Mouse (Mus musculus) C2C12 (cell line): ENCODE measurements around the gene Hmgcs1. TPM values are rescaled to one million over a fixed set of nuclear protein-coding genes. Genes with fewer than 3 reads are reported as not detected.

Source experiments
- H3K27me3 ChIP-seq: one replicate; pipeline ENCODE4 v1.6.1; 2011; ENCODE audit not compliant: control insufficient read depth, insufficient read depth, insufficient read length
- H3K36me3 ChIP-seq: one replicate; pipeline ENCODE4 v1.6.1; 2011; ENCODE audit not compliant: control insufficient read depth, insufficient read depth
- H3K4me3 ChIP-seq: one replicate; pipeline ENCODE4 v1.5.1; 2011; ENCODE audit warnings: mild to moderate bottlenecking, control low read depth; ENCODE audit not compliant: poor library complexity, insufficient read depth, severe bottlenecking
- H3K79me2 ChIP-seq: one replicate; pipeline ENCODE4 v1.6.1; 2011; ENCODE audit not compliant: control insufficient read depth, insufficient read depth
- H3K79me3 ChIP-seq: one replicate; pipeline ENCODE4 v1.6.1; 2011; ENCODE audit warnings: low read depth, control low read depth
- H3ac ChIP-seq: one replicate; pipeline ENCODE3; 2011; ENCODE audit warnings: low read depth; ENCODE audit not compliant: control insufficient read depth, insufficient read length
- CEBPB ChIP-seq: IDR thresholded peaks from one replicate; pipeline ENCODE4 v1.6.1; 2011; ENCODE audit warnings: low read depth, mild to moderate bottlenecking, control low read depth, moderate library complexity
- CTCF ChIP-seq: IDR thresholded peaks from one replicate; pipeline ENCODE4 v1.5.1; 2011; ENCODE audit not compliant: control insufficient read depth, insufficient read depth, insufficient read length
- FOSL1 ChIP-seq: IDR thresholded peaks from one replicate; pipeline ENCODE4 v1.8.0; 2011; ENCODE audit warnings: mild to moderate bottlenecking, low read length; ENCODE audit not compliant: poor library complexity, insufficient read depth, severe bottlenecking
- MAX ChIP-seq: IDR thresholded peaks from one replicate; pipeline ENCODE4 v1.6.1; 2011; ENCODE audit warnings: mild to moderate bottlenecking, control low read depth
- MYOD1 ChIP-seq: IDR thresholded peaks from one replicate; pipeline ENCODE4 v1.6.1; 2011; ENCODE audit warnings: low read depth; ENCODE audit not compliant: control insufficient read depth, insufficient read length
- MYOG ChIP-seq: IDR thresholded peaks from one replicate; pipeline ENCODE4 v1.6.1; 2011; ENCODE audit not compliant: control insufficient read depth, insufficient read length; ENCODE audit errors: extremely low read depth
- USF1 ChIP-seq: IDR thresholded peaks from one replicate; pipeline ENCODE4 v1.6.1; 2011; ENCODE audit warnings: low read depth, mild to moderate bottlenecking, control low read depth, moderate library complexity
- long read RNA-seq, 2 experiments: library from polyadenylated mRNA; unstranded; transcript quantifications; one replicate each; pipeline ENCODE4 v2.0.0; 2019 to 2020
- polyA plus RNA-seq: library from polyadenylated mRNA; unstranded; fragments of >200 nt; fragmentation: generic; extraction: Trizol; gene quantifications from one replicate; pipeline ENCODE4 v1.2.1, GENCODE M21; 2012; ENCODE audit warnings: missing spikeins

Gene Hmgcs1
- polyA plus RNA-seq: 45.6 TPM
- long read RNA-seq, experiment 1, transcript Hmgcs1-202 (11 exons, 3,464 nt): minor isoform, 17 of 103 reads
- long read RNA-seq, experiment 1, transcript Hmgcs1-201 (10 exons, 3,245 nt): major isoform, 68 of 103 reads
- long read RNA-seq, experiment 1, partial matches to known transcripts: 10 of 103 reads
- long read RNA-seq, experiment 1, other reads (novel, unspliced or antisense): 8 of 103 reads
- long read RNA-seq, experiment 2, transcript Hmgcs1-202 (11 exons, 3,464 nt): minor isoform, 133 of 753 reads
- long read RNA-seq, experiment 2, transcript Hmgcs1-201 (10 exons, 3,245 nt): major isoform, 564 of 753 reads
- long read RNA-seq, experiment 2, partial matches to known transcripts: 25 of 753 reads
- long read RNA-seq, experiment 2, other reads (novel, unspliced or antisense): 31 of 753 reads

- Histone ChIP-seq H3K79me3 (peaks cover 44% of the 10 kb centered on the region), H3K4me3 (peak within 1 kb of the TSS; percentile 78), H3K27me3 (no peaks in the 10 kb centered on the region), H3K36me3 (peaks cover 25% of the 10 kb centered on the region), H3K79me2 (peaks cover 49% of the 10 kb centered on the region), H3ac (peak within 1 kb of the TSS; percentile 68)
- TF ChIP-seq MYOD1 (no peak), USF1 (no peak), MYOG (no peak), CEBPB (no peak), CTCF (no peak), MAX (no peak), FOSL1 (no peak)
Observed at GRCm38 (mm10) chr13:119690039-119690728, at the start of gene Hmgcs1. Gene Hmgcs1 (plus strand): TSS chr13:119690379.

GRCm38 (mm10) chr13:119640504-119640903 is 49.7 kb upstream of the Hmgcs1 start:
- Histone ChIP-seq H3K79me3 (no peaks in the 10 kb centered on the region), H3K79me2 (no peaks in the 10 kb centered on the region), H3K4me3 (no peak overlapping the region), H3ac (no peak overlapping the region), H3K27me3 (no peaks in the 10 kb centered on the region), H3K36me3 (no peaks in the 10 kb centered on the region)
- no peak for TF ChIP-seq CEBPB
- no peak for TF ChIP-seq USF1
- TF ChIP-seq FOSL1: no peak
- TF ChIP-seq MYOG: no peak

- H3K79me3 ChIP-seq: no peaks in the 10 kb centered on the region
- H3K79me2 ChIP-seq: no peaks in the 10 kb centered on the region
- no peak overlapping the region for H3ac ChIP-seq
- H3K27me3 ChIP-seq: no peaks in the 10 kb centered on the region
- H3K4me3 ChIP-seq: no peak overlapping the region
- no peaks in the 10 kb centered on the region for H3K36me3 ChIP-seq
- TF ChIP-seq FOSL1: no peak
Observed at GRCm38 (mm10) chr13:119641145-119641544, 49.0 kb upstream of the Hmgcs1 start.

GRCm38 (mm10) chr13:119644769-119645168 is 45.4 kb upstream of the Hmgcs1 start:
- no peak for TF ChIP-seq MYOG
- TF ChIP-seq CTCF: no peak
- no peak for TF ChIP-seq CEBPB
- no peak for TF ChIP-seq MAX
- TF ChIP-seq USF1: no peak
- no peak for TF ChIP-seq FOSL1
- no peak for TF ChIP-seq MYOD1
- Histone ChIP-seq H3K27me3 (no peaks in the 10 kb centered on the region), H3K79me2 (no peaks in the 10 kb centered on the region), H3K36me3 (no peaks in the 10 kb centered on the region), H3K79me3 (no peaks in the 10 kb centered on the region), H3ac (no peak overlapping the region), H3K4me3 (no peak overlapping the region)

- H3K27me3 ChIP-seq: no peaks in the 10 kb centered on the region
- H3K79me2 ChIP-seq: no peaks in the 10 kb centered on the region
- no peak overlapping the region for H3ac ChIP-seq
- no peaks in the 10 kb centered on the region for H3K36me3 ChIP-seq
- no peaks in the 10 kb centered on the region for H3K79me3 ChIP-seq
- H3K4me3 ChIP-seq: no peak overlapping the region
- TF ChIP-seq CEBPB: no peak
- no peak for TF ChIP-seq MAX
- no peak for TF ChIP-seq FOSL1
- TF ChIP-seq CTCF: no peak
- no peak for TF ChIP-seq MYOG
- TF ChIP-seq MYOD1: no peak
- TF ChIP-seq USF1: no peak
Observed at GRCm38 (mm10) chr13:119646511-119646910, 43.7 kb upstream of the Hmgcs1 start.
